Mouse (Mus musculus): ENCODE data around the gene Fam43b.

GRCm38 (mm10) chr4:138395087-138395970, 999 bp downstream of the Fam43b start:
- TF ChIP-seq CTCF (IDR thresholded peaks at IDR 0.05; ENCODE audit: control insufficient read depth, insufficient read depth, insufficient read length), result no peak
- no peak for TF ChIP-seq MYOD1 (IDR thresholded peaks at IDR 0.05; ENCODE audit: control insufficient read depth, insufficient read length, low read depth)
- no peak for TF ChIP-seq MAX (IDR thresholded peaks at IDR 0.05)
- TF ChIP-seq USF1 (IDR thresholded peaks at IDR 0.05; ENCODE audit: low read depth), result no peak
- TF ChIP-seq MYOG (IDR thresholded peaks at IDR 0.05; ENCODE audit: control insufficient read depth, extremely low read depth, insufficient read length), result no peak

All from C2C12 (cell line).